Mouse (Mus musculus): Measurements from ENCODE around the gene Gfer. TPM values are rescaled to one million over a fixed set of nuclear protein-coding genes. Genes with fewer than 3 reads are reported as not detected.

Gfer gene
- total RNA-seq, 4 experiments from 2014 or later, result 20.0 to 22.2 (median 21.1) TPM

- no peak for DNase-seq (ENCODE audit: low spot score)
These were observed 47.1 kb downstream of the Gfer start for GRCm38 (mm10) chr17:24648731-24649377.

DNA sequence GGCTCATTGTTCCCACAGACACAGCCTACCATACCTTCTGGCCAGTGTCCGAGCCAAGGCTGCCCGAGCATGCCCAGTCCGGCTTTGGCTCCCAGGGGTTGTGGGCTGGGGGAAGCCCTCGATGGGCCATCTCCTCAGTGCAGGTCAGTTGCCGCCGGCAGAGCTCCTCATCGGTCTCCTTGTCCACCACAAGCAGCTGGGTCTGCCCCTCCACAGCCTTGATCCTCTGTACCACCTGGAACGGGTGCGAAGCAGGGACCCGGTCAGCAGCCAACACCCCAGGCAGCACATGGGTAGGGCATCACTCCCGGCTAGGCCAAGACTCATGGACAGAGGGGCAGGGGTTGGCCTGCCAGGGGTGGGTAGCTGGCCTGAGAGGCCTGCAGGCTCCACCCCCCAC is 48.5 kb downstream of the Gfer start:
- DNase-seq (ENCODE audit: low spot score), result no peak

DNA sequence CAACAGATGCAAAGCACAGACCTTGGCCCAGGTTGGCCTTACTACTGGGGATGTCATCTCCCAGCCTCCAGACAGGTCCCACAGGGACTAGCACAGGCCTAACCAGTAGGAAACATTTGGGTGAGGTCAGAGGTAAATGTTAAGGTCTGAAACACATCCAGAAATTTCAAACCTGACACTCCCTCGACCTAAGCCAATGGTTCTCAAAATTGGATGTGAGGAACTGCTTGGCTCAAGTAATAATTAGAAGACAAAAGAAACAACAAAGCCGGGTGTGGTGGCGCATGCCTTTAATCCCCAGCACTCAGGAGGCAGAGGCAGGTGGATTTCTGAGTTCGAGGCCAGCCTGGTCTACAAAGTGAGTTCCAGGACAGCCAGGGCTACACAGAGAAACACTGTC is 49.6 kb downstream of the Gfer start:
- no peak for DNase-seq (ENCODE audit: low spot score)

DNA sequence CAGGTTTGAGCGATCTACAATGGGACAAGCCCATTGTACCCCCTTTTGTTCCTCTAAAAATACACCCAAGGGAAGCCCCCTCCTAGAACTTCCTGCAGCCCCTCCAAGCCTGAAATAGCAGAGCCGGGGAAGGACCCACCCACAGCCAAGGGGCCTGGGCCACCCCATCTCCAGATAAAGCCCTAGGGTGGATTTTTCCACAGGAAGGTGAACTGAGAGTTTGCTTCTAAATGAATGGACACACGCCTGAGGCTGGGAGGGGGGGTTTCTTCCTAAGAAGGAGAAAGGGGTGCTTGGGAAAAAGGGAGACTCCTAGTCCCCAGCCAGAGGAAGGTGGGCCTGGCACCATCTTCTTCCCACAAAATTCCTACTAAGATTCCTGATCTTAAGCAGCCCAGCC is 50.0 kb downstream of the Gfer start:
- peak; percentile 83 for DNase-seq (ENCODE audit: low spot score)

DNA sequence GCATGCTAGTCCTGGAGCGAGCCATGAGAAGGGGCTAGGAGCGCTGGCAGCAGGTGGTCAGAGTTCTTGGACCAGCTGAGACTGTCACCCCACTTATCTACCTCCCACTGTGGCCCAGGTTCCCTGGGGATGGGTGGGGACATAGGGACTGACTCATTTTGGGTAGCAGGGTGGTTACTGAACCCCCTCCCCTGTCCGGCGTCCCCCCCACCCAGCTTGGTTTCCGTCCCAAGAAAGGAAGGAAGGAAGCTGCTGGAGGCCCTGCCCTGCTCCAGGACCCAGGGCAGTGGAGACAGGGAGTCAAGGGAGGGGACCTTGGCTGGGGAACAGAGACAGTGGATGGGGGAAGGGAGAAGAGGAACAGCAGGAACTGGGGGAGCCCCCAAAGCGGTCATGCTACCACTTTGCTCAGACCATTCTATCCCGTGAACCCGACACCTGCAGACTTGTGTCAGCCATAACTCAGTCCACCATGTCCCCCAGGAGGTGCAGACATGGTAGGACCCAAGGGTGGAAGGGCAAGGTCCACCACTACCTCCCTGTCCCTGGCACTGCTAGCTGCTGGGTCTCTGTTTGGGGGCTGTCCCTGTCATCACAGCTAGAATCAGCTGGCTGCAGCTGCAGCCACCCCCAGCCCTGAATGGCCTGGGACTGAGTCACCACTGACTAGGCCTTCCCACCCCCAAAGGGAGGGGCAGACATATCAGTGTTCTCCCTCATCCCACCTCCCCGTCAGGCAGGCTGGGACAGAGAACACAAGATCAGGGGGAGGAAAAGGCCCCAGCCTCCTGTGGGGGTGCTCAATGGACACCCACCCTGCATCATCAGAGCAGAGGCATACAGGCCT is 50.9 kb downstream of the Gfer start:
- peak; percentile 84 for DNase-seq (ENCODE audit: low spot score)

GRCm38 (mm10) chr17:24644030-24644715 is 51.8 kb downstream of the Gfer start:
- DNase-seq (ENCODE audit: low spot score), result no peak

Other genes starting within 250 kb of the Gfer start
- 10 to 100 TPM; 11.2 to 14.7 (median 11.9) TPM for gene E4f1, start 225.8 kb downstream of the Gfer start, total RNA-seq (2022)
- 10 to 100 TPM; 39.9 to 44.4 (median 41.4) TPM for gene Pgp, start 225.8 kb downstream of the Gfer start, total RNA-seq (2022)
- gene Bricd5, start 222.3 kb downstream of the Gfer start, total RNA-seq (2022), result under 1 TPM in 2 of 4 experiments, not detected in 2; 0.28 to 0.31 TPM
- gene Mlst8, start 217.1 kb downstream of the Gfer start, total RNA-seq (2022), result 10 to 100 TPM; 10.5 to 11.8 (median 11.0) TPM
- under 1 TPM; 0.16 to 0.23 (median 0.19) TPM for gene Caskin1, start 207.6 kb downstream of the Gfer start, total RNA-seq (2022)
- 10 to 100 TPM; 37.0 to 50.9 (median 42.7) TPM for gene Traf7, start 168.2 kb downstream of the Gfer start, total RNA-seq (2022)
- under 1 TPM in 3 of 4 experiments, not detected in 1; 0.23 to 0.50 (median 0.25) TPM for gene Rab26, start 161.9 kb downstream of the Gfer start, total RNA-seq (2022)
- 10 to 100 TPM; 27.8 to 43.0 (median 34.9) TPM for gene Pkd1, start 146.3 kb downstream of the Gfer start, total RNA-seq (2022)
- 100 to 1,000 TPM; 123 to 135 (median 133) TPM for gene Tsc2, start 63.5 kb downstream of the Gfer start, total RNA-seq (2022)
- gene Nthl1, start 63.5 kb downstream of the Gfer start, total RNA-seq (2022), result 1 to 10 TPM; 2.6 to 3.5 (median 2.8) TPM
- gene Slc9a3r2, start 45.8 kb downstream of the Gfer start, total RNA-seq (2022), result 100 to 1,000 TPM in 2 of 4 experiments, 10 to 100 TPM in 2; 87.7 to 110 (median 101) TPM
- not detected for gene Npw, start 37.7 kb downstream of the Gfer start, total RNA-seq (2022)
- 10 to 100 TPM; 14.3 to 17.0 (median 15.9) TPM for gene Zfp598, start 26.5 kb downstream of the Gfer start, total RNA-seq (2022)
- under 1 TPM in 2 of 4 experiments, not detected in 2; 0.14 to 0.24 TPM for gene Syngr3, start 6.2 kb downstream of the Gfer start, total RNA-seq (2022)
- under 1 TPM; 0.49 to 0.84 (median 0.58) TPM for gene Noxo1, start 78 bp upstream of the Gfer start, total RNA-seq (2022)
- gene Tbl3, start 11.5 kb upstream of the Gfer start, total RNA-seq (2022), result 10 to 100 TPM; 14.4 to 21.6 (median 17.3) TPM
- under 1 TPM in 1 of 4 experiments, not detected in 3; 0.23 TPM for gene Rnf151, start 21.9 kb upstream of the Gfer start, total RNA-seq (2022)
- gene Rps2, start 22.0 kb upstream of the Gfer start, total RNA-seq (2022), result 100 to 1,000 TPM; 631 to 768 (median 679) TPM
- gene Ndufb10, start 28.3 kb upstream of the Gfer start, total RNA-seq (2022), result 1,000 to 10,000 TPM in 1 of 4 experiments, 100 to 1,000 TPM in 3; 975 to 1,073 (median 990) TPM
- gene Rpl3l, start 31.7 kb upstream of the Gfer start, total RNA-seq (2022), result 100 to 1,000 TPM; 389 to 453 (median 417) TPM
- 100 to 1,000 TPM; 172 to 208 (median 186) TPM for gene Msrb1, start 40.5 kb upstream of the Gfer start, total RNA-seq (2022)
- not detected for gene Hs3st6, start 56.8 kb upstream of the Gfer start, total RNA-seq (2022)
- under 1 TPM in 1 of 4 experiments, not detected in 3; 0.19 TPM for gene Meiob, start 108.1 kb upstream of the Gfer start, total RNA-seq (2022)
- 10 to 100 TPM; 78.0 to 97.5 (median 87.2) TPM for gene Hagh, start 144.0 kb upstream of the Gfer start, total RNA-seq (2022)
- gene Fahd1, start 154.2 kb upstream of the Gfer start, total RNA-seq (2022), result 10 to 100 TPM; 85.1 to 94.4 (median 88.7) TPM
- 10 to 100 TPM in 2 of 4 experiments, 1 to 10 TPM in 2; 7.8 to 14.5 (median 11.1) TPM for gene Igfals, start 169.8 kb upstream of the Gfer start, total RNA-seq (2022)
- gene Nubp2, start 190.2 kb upstream of the Gfer start, total RNA-seq (2022), result 10 to 100 TPM; 17.2 to 20.1 (median 19.2) TPM
- 10 to 100 TPM; 25.8 to 29.3 (median 27.7) TPM for gene Spsb3, start 190.5 kb upstream of the Gfer start, total RNA-seq (2022)
- 10 to 100 TPM; 19.4 to 23.5 (median 21.1) TPM for gene Eme2, start 198.9 kb upstream of the Gfer start, total RNA-seq (2022)
- 100 to 1,000 TPM in 2 of 4 experiments, 10 to 100 TPM in 2; 88.8 to 125 (median 109) TPM for gene Mrps34, start 199.0 kb upstream of the Gfer start, total RNA-seq (2022)
- gene Nme3, start 200.3 kb upstream of the Gfer start, total RNA-seq (2022), result 10 to 100 TPM; 29.0 to 31.4 (median 29.5) TPM
- gene Mapk8ip3, start 240.8 kb upstream of the Gfer start, total RNA-seq (2022), result 10 to 100 TPM; 55.0 to 69.0 (median 62.5) TPM

Measured in heart, adult 8-10 months (tissue).